Mouse (Mus musculus) frontal cortex, postnatal 14 days (tissue): ENCODE results near the gene Pafah2.

Experiments
- DNase-seq, 2 experiments: peaks; one replicate each; pipeline ENCODE4 v3.0.0; 2022; ENCODE audit warnings: low spot score in 2 of 2

Pafah2 gene

GRCm38 (mm10) chr4:134423949-134424348 is 27.8 kb downstream of the Pafah2 start:
- no peak for DNase-seq

- DNase-seq, result no peak
Measured at GRCm38 (mm10) chr4:134425088-134425487, 29.0 kb downstream of the Pafah2 start.

DNA sequence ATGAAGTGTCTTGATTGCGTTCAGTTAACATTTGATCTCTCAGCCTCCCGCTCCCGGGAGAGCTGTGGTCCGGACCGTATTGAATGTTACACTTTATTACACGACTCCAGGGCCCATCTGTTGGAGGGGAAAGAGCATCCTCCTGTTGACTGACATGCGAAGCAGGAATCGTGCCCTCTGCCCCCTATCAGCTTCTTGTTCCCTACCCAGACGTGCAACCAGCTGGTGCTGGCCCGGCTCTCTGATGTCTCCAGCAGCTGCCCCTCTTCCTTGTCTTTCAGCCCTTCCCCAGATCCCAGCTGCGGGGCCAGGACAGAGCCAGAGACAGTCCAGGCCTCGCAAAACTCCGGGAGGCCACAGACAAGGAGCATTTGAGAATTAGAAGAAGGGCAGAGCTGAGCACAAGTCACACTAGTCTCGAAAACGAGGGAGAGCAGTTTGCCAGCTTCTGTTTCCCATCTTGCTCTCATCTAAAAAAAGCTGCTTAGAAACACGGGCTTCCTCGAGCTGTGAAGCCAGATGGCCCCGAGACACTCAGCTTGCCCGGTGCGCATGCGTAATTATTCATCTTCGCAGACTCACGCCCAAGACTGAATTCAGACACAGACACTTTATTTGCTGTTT is 34.4 kb downstream of the Pafah2 start:
- DNase-seq, result peak; percentile 82 to 91

DNA sequence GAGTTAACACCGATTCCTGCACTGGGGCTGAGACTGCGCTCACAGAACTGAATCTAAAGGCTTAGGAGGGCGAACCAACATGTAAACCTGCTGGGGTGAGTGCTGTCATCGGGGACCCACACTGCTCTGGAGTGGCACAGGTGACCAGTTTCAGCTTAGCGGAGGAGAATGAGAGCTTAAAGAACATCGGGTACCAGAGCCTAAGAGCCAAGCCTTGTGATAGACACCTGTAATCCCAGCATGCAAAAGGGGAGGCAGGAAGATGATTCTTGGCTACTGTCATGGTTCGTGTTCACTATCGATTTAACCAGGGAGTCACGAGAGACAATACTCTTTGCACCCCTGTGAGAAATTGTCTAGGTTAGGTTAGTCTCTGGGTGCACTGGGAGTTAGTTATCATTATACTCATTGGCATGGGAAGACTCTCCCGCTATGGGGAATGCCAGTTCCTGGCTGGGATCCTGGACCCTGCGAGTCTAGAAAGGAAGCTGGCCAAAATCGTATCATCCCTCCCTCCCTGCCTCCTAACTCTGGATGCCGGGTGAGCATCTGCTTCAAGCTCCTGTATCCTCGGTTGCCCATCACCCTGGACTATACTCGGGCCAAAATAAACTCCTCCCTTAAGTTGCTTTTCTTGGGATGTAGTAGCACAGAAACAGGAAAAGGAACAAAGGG is 36.7 kb downstream of the Pafah2 start:
- no peak for DNase-seq

- no peak for DNase-seq
Measured at GRCm38 (mm10) chr4:134436185-134436584, 40.1 kb downstream of the Pafah2 start.

- no peak for DNase-seq
Measured at GRCm38 (mm10) chr4:134436659-134437058, 40.5 kb downstream of the Pafah2 start.

- DNase-seq, result no peak
Measured at GRCm38 (mm10) chr4:134439119-134439518, 43.0 kb downstream of the Pafah2 start.

- DNase-seq, result no peak
Measured at GRCm38 (mm10) chr4:134439919-134440318, 43.8 kb downstream of the Pafah2 start.

- DNase-seq, result no peak
Measured at GRCm38 (mm10) chr4:134442216-134442615, 46.1 kb downstream of the Pafah2 start.

GRCm38 (mm10) chr4:134443589-134443988 is 47.5 kb downstream of the Pafah2 start:
- no peak for DNase-seq

- no peak for DNase-seq
Measured at GRCm38 (mm10) chr4:134444949-134445348, 48.8 kb downstream of the Pafah2 start.

GRCm38 (mm10) chr4:134445489-134445888 is 49.4 kb downstream of the Pafah2 start:
- DNase-seq, result no peak

DNA sequence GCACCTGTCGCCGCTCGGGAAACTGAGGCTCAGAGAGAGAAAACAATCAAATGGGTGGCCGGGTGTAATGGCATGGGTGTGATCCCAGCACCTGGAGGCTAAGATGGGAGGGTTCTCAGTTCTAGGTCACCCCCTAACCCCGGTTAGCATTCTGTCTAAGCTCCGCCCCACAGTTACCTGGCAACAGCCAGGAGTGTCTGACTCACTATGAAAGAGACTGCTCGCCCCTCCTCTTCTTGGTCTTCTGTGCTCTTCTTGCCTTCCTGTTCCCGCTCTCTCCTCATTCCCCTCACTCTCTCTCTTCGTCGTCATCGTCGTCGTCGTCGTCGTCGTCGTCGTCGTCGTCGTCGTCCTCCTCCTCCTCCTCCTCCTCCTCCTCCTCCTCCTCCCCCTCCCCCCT is 51.8 kb downstream of the Pafah2 start:
- DNase-seq, result no peak

DNA sequence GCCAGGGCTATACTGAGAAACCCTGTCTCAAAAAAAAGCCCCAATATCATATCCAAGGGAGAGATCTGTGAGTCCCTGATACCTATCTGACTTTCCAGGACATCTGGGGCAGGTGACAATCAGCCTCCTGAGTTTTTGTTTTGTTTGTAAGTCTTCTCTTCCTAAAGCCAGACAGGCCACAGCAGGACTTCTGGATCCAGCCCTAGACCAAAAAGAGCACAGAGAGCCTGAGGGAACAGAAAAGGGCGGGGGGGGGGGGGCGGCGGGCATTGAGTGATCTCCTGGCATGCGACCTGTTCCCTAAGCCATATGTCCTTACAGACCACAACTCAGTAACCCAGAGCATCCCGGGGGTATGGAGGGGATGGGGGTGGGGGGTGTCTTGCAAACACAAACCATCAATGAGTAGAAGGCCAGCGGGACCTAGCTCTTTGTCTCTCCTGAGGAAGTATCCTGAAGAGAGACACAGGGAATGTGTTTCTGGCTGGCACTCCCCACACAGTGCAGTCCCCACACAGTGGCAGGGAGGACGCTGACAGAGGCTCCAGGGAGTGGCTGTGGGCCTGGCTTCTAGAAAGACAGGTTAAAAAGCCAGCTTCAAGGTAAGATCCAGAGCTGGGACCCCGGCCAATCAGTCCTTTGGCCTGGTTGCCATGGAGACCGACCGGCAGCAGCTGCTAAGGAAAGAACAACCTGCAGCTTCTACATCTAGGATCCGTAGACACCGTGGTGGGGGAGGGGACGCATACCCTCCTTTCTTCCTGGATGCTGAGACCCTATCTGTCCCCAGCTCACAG is 53.7 kb downstream of the Pafah2 start:
- no peak for DNase-seq

GRCm38 (mm10) chr4:134450392-134451195 is 54.5 kb downstream of the Pafah2 start:
- DNase-seq, result peak in 1 of 2 experiments; percentile 59

- no peak for DNase-seq
Measured at GRCm38 (mm10) chr4:134451484-134451883, 55.4 kb downstream of the Pafah2 start.

GRCm38 (mm10) chr4:134453619-134454400 is 57.7 kb downstream of the Pafah2 start:
- no peak for DNase-seq

- no peak for DNase-seq
Measured at GRCm38 (mm10) chr4:134455310-134455709, 59.2 kb downstream of the Pafah2 start.

DNA sequence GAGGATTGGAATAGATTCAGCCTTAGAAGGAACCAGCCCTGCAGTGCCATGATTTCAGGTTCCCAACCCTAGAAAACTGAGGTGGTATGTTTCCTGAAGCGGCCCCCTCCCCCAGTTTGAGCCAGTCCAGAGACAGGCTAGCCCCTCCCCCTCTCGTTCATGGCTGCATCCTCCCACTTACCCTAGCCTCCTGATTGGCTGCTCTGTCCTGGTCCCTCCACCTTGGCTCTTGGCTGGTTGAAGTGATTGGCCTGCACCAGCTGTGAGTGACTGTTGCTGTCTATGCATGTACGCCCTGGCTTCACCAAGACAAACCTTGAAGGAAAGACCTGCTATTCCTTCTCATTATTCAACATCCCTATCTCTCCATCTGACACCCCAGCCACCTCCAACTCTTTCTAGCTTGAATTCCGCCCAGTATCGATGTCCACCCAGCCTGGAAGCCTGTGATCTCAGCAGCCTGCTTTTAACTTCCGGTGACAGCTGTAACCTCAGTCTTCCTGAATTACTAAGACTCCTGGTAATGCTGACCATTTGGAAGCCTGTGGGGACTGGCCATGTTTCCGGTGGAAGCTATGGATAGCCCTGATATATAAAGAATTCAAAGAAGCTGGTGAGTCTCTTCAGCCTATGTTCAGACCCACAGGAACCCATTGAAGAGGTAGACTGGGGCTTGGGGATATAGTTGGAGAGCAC is 61.2 kb downstream of the Pafah2 start:
- DNase-seq, result no peak

GRCm38 (mm10) chr4:134458856-134459255 is 62.7 kb downstream of the Pafah2 start:
- no peak for DNase-seq

DNA sequence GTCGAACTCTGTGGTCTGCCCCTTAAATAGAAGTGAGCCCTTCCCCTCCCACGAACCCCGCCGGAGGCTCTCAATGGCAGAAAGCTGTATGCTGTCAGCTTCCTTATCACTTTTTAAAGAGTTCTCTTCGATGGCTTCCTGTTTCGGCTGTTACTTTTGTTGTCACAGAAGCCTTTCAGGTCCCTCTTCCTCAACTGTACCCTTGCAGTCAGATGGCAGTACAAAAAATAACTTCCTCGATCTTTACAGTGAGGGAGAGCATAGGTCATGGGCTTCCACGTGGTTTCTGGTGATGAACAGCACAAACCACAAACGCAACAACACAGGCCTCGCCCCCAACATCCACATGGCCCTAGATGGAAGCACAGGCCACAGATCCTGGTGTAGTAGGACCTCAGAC is 64.2 kb downstream of the Pafah2 start:
- no peak for DNase-seq
